Mouse (Mus musculus): ENCODE results near the gene Snrnp25. TPM values are rescaled to one million over a fixed set of nuclear protein-coding genes. Genes with fewer than 3 reads are reported as not detected.

Gene Snrnp25
- total and polyA plus RNA-seq, 3 experiments = 106 to 208 (median 123) TPM

GRCm38 (mm10) chr11:32233895-32234294 lies 28.7 kb downstream of the Snrnp25 start:
- Histone ChIP-seq H3K4me2 (ENCODE audit: insufficient read depth, low read depth, poor library complexity, severe bottlenecking) (no peak overlapping the region), H3K79me2 (replicated peaks; ENCODE audit: control insufficient read depth, extremely low read depth, insufficient read depth, poor library complexity, severe bottlenecking) (no peaks in the 10 kb centered on the region), H3K27me3 (replicated peaks) (no peaks in the 10 kb centered on the region), H3K4me3 (replicated peaks in 1 of 3; ENCODE audit: low read depth in 2 of 3, low read length in 2 of 3, poor library complexity in 1 of 3) (no peak overlapping the region), H3K9me3 (replicated peaks; ENCODE audit: low read length) (no peaks in the 10 kb centered on the region), H3K36me3 (replicated peaks in 1 of 2; ENCODE audit: control insufficient read depth in 1 of 2, insufficient read depth in 1 of 2, low read length in 1 of 2) (peaks cover 76 to 96% of the 10 kb centered on the region in 2 experiments), H3K9ac (ENCODE audit: insufficient read depth, low read depth) (no peak overlapping the region), H3K27ac (ENCODE audit: insufficient read depth, low read depth) (no peak overlapping the region), H3K4me1 (ENCODE audit: control insufficient read depth in 1 of 2, insufficient read depth in 2 of 2) (peaks cover 11 to 31% of the 10 kb centered on the region in 2 experiments)
- dilution Hi-C loops (cut with MboI; ENCODE audit: extremely low pct_ligation_motif_present, extremely low pct_unique_long_range_greater_than_20kb, low sequenced_read_pairs) = no loop called here
- in situ Hi-C loops (cut with MboI; ENCODE audit: low pct_ligation_motif_present, low pct_unique_long_range_greater_than_20kb, low sequenced_read_pairs) = loop anchor here (10.0 kb wide), 1 partner anchor 49 kb away; no protein-coding TSS in a partner anchor
- TF ChIP-seq PAX5 (IDR thresholded peaks at IDR 0.05; ENCODE audit: low read length) = no peak
- TF ChIP-seq RCOR1 (conservative IDR thresholded peaks at IDR 0.05; ENCODE audit: low read depth, low read length) = no peak
- TF ChIP-seq MEF2A (IDR thresholded peaks at IDR 0.05; ENCODE audit: borderline replicate concordance, low read depth, low read length) = no peak
- TF ChIP-seq JUND (conservative IDR thresholded peaks at IDR 0.05; ENCODE audit: low read depth, low read length) = no peak
- TF ChIP-seq TCF12 (IDR thresholded peaks at IDR 0.05; ENCODE audit: low read depth, low read length) = no peak
- TF ChIP-seq E2F4 (IDR thresholded peaks at IDR 0.05; ENCODE audit: insufficient replicate concordance, low read depth, low read length) = no peak
- TF ChIP-seq MYC (IDR thresholded peaks at IDR 0.05; ENCODE audit: low read depth, low read length) = no peak
- TF ChIP-seq TBP (conservative IDR thresholded peaks at IDR 0.05; ENCODE audit: low read depth, low read length) = no peak
- TF ChIP-seq HCFC1 (IDR thresholded peaks at IDR 0.05; ENCODE audit: low read depth, low read length) = no peak
- TF ChIP-seq ZKSCAN1 (IDR thresholded peaks at IDR 0.05; ENCODE audit: borderline replicate concordance, low read depth, low read length) = no peak
- TF ChIP-seq POLR2AphosphoS2 (IDR thresholded peaks at IDR 0.05; ENCODE audit: low read depth, low read length) = no peak
- TF ChIP-seq UBTF (IDR thresholded peaks at IDR 0.05; ENCODE audit: low read depth, low read length) = no peak
- TF ChIP-seq MAFK (IDR thresholded peaks at IDR 0.05; ENCODE audit: insufficient replicate concordance, low read length) = no peak
- DNase-seq (ENCODE audit: extremely low read depth) = no peak

- H3K79me2 ChIP-seq (replicated peaks; ENCODE audit: control insufficient read depth, extremely low read depth, insufficient read depth, poor library complexity, severe bottlenecking) = no peaks in the 10 kb centered on the region
- no peak for DNase-seq (ENCODE audit: extremely low read depth)
- dilution Hi-C loops (cut with MboI; ENCODE audit: extremely low pct_ligation_motif_present, extremely low pct_unique_long_range_greater_than_20kb, low sequenced_read_pairs) = no loop called here
- no peak overlapping the region for H3K9ac ChIP-seq (ENCODE audit: insufficient read depth, low read depth)
- TF ChIP-seq JUND (conservative IDR thresholded peaks at IDR 0.05; ENCODE audit: low read depth, low read length) (no peak), RCOR1 (conservative IDR thresholded peaks at IDR 0.05; ENCODE audit: low read depth, low read length) (no peak), RAD21 (IDR thresholded peaks at IDR 0.05; ENCODE audit: low read depth, low read length) (no peak), ZC3H11A (IDR thresholded peaks at IDR 0.05; ENCODE audit: low read depth, low read length) (no peak), BHLHE40 (IDR thresholded peaks at IDR 0.05; ENCODE audit: low read depth, low read length) (no peak), NRF1 (IDR thresholded peaks at IDR 0.05; ENCODE audit: low read depth, low read length) (no peak), USF1 (IDR thresholded peaks at IDR 0.05; ENCODE audit: low read depth, low read length) (no peak), TCF12 (IDR thresholded peaks at IDR 0.05; ENCODE audit: low read depth, low read length) (no peak), IRF4 (IDR thresholded peaks at IDR 0.05; ENCODE audit: low read depth, low read length) (no peak), ZNF384 (IDR thresholded peaks at IDR 0.05; ENCODE audit: low read depth, low read length) (no peak), KAT2A (IDR thresholded peaks at IDR 0.05; ENCODE audit: insufficient replicate concordance, low read length) (no peak), ELF1 (IDR thresholded peaks at IDR 0.05; ENCODE audit: low read depth, low read length) (no peak), HCFC1 (IDR thresholded peaks at IDR 0.05; ENCODE audit: low read depth, low read length) (no peak), CTCF (conservative IDR thresholded peaks at IDR 0.05 in 1 of 2, IDR thresholded peaks at IDR 0.05 in 1 of 2; ENCODE audit: low read depth in 2 of 2, low read length in 2 of 2) (no peak), MAZ (IDR thresholded peaks at IDR 0.05; ENCODE audit: low read depth, low read length) (no peak)
- no peak overlapping the region for H3K27ac ChIP-seq (ENCODE audit: insufficient read depth, low read depth)
- peaks cover 73 to 94% of the 10 kb centered on the region in 2 experiments for H3K36me3 ChIP-seq (replicated peaks in 1 of 2; ENCODE audit: control insufficient read depth in 1 of 2, insufficient read depth in 1 of 2, low read length in 1 of 2)
- H3K4me3 ChIP-seq (replicated peaks in 1 of 3; ENCODE audit: low read depth in 2 of 3, low read length in 2 of 3, poor library complexity in 1 of 3) = no peak overlapping the region
- peaks cover 11 to 28% of the 10 kb centered on the region in 2 experiments for H3K4me1 ChIP-seq (ENCODE audit: control insufficient read depth in 1 of 2, insufficient read depth in 2 of 2)
- no peaks in the 10 kb centered on the region for H3K27me3 ChIP-seq (replicated peaks)
- no peaks in the 10 kb centered on the region for H3K9me3 ChIP-seq (replicated peaks; ENCODE audit: low read length)
- no peak overlapping the region for H3K4me2 ChIP-seq (ENCODE audit: insufficient read depth, low read depth, poor library complexity, severe bottlenecking)
- in situ Hi-C loops (cut with MboI; ENCODE audit: low pct_ligation_motif_present, low pct_unique_long_range_greater_than_20kb, low sequenced_read_pairs) = loop anchor here (5.0 to 10.0 kb wide), 2 partner anchors 33 to 50 kb away; partner anchors contain the start of gene Il9r
Observed at GRCm38 (mm10) chr11:32234816-32235485, 29.7 kb downstream of the Snrnp25 start.
